In the genomic region with DNA sequence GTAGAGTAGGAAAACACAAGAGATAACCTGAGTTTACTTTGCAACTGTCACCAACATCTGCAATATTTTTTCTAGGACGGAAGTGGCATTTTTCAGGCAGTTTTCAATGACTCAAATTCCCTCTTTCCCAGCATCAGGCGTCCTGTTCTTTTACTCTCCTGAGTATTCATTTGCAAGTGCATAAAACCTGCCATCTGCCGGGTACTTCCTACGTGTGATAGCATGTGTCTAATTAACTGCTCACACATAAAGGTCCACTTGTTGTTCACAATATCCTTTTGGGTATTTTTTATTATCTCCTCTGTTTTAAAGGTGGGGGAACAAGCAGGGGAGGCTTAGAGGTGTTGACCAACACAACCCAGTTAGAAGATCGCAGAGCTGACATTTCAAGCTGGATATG, we compare ENCODE assay signal across 29 mouse cellular contexts. TPM values are rescaled to one million over a fixed set of nuclear protein-coding genes. Genes with fewer than 3 reads are reported as not detected.
"Had no signal": no experiment of that assay in that cellular context is flagged by ENCODE, and none has a peak within 500 bp of the region (broad histone marks: within the 10 kb centered on the region; RNA-seq: fewer than 3 reads in every experiment).

No protein-coding gene starts in this region.

- H3K36me3 ChIP-seq: heart, embryonic 10.5 days; heart, embryonic 12.5 days; hindbrain, embryonic 10.5 days; hindbrain, embryonic 12.5 days; intestine, embryonic 15.5 days; limb, embryonic 10.5 days; limb, embryonic 12.5 days; liver, embryonic 13.5 days; liver, embryonic 15.5 days had no signal

- H3K9ac ChIP-seq: heart, embryonic 12.5 days; hindbrain, embryonic 12.5 days; hindbrain, embryonic 14.5 days; intestine, embryonic 15.5 days; limb, embryonic 12.5 days; liver, embryonic 13.5 days; liver, embryonic 15.5 days; liver, postnatal 0 days had no signal

- ATAC-seq: hindbrain, embryonic 16.5 days; inflammation-experienced regulatory T-cells, adult 6 months; intestine, embryonic 15.5 days; intestine, postnatal 0 days; liver, postnatal 0 days had no signal

- H3K27ac ChIP-seq: heart, embryonic 10.5 days; hindbrain, embryonic 10.5 days; hindbrain, embryonic 12.5 days; hindbrain, embryonic 14.5 days; intestine, embryonic 15.5 days; layer of hippocampus, adult 2 months; left cerebral cortex, adult 2 months; limb, embryonic 10.5 days; limb, embryonic 12.5 days; liver, embryonic 13.5 days; liver, embryonic 15.5 days had no signal

- H3K9me3 ChIP-seq: heart, embryonic 10.5 days; heart, embryonic 12.5 days; hindbrain, embryonic 10.5 days; hindbrain, embryonic 12.5 days; intestine, embryonic 15.5 days; limb, embryonic 10.5 days; limb, embryonic 12.5 days; liver, embryonic 13.5 days; liver, embryonic 15.5 days had no signal

- H3K27me3 ChIP-seq: heart, embryonic 12.5 days; hindbrain, embryonic 12.5 days; intestine, embryonic 15.5 days; limb, embryonic 12.5 days; liver, embryonic 13.5 days; liver, embryonic 15.5 days had no signal

- H3K4me1 ChIP-seq: heart, embryonic 12.5 days; hindbrain, embryonic 12.5 days; intestine, embryonic 15.5 days; limb, embryonic 10.5 days; limb, embryonic 12.5 days; liver, embryonic 15.5 days had no signal

- H3K4me2 ChIP-seq: heart, embryonic 12.5 days; hindbrain, embryonic 12.5 days; hindbrain, embryonic 14.5 days; intestine, embryonic 15.5 days; limb, embryonic 12.5 days; liver, embryonic 11.5 days; liver, embryonic 13.5 days; liver, embryonic 15.5 days had no signal

- H3K4me3 ChIP-seq: heart, embryonic 10.5 days; heart, embryonic 12.5 days; hindbrain, embryonic 10.5 days; hindbrain, embryonic 12.5 days; intestine, embryonic 15.5 days; layer of hippocampus, adult 2 months; left cerebral cortex, adult 2 months; limb, embryonic 10.5 days; limb, embryonic 12.5 days; liver, embryonic 13.5 days; liver, embryonic 15.5 days had no signal

- DNase-seq: gastrocnemius, postnatal 10 days; gastrocnemius, postnatal 25 days; heart, adult 18-20 months; heart, postnatal 10 days; heart, postnatal 4 days; kidney, adult 18-20 months; kidney, adult 8-10 months; kidney, postnatal 10 days; kidney, postnatal 25 days; kidney, postnatal 4 days; liver; liver, embryonic 13.5 days; liver, postnatal 0 days had no signal

RNA-seq across cellular contexts. Expression of a gene that starts 41.4 kb away (rescaled TPM):
- total RNA-seq: granulocyte monocyte progenitor cell, adult 5-6 weeks had no signal
- polyA plus RNA-seq: heart, embryonic 10.5 days; hindbrain, embryonic 10.5 days; hindbrain, embryonic 16.5 days; inflammation-experienced regulatory T-cells, adult 6 months; limb, embryonic 10.5 days; limb, embryonic 12.5 days; liver, embryonic 11.5 days; liver, embryonic 13.5 days; liver, embryonic 15.5 days; liver, postnatal 0 days had no signal
